In genomic region chr8:59776327-59776726, GRCm38 (mm10) we compare ENCODE assay signal across 22 mouse cellular contexts.
DNase-seq lines count a peak whose midpoint lies in the region; ATAC-seq and TF ChIP-seq lines count a peak whose summit lies in the region.
"Had no signal": no experiment of that assay in that cellular context is flagged by ENCODE, and none has a peak within 500 bp of the region (broad histone marks: within the 10 kb centered on the region; RNA-seq: fewer than 3 reads in every experiment).

No protein-coding gene starts in this region.

- peak; percentile 14 to 18 for DNase-seq in cerebellum, postnatal 10 days
- DNase-seq in cerebellum, adult 18-20 months, result no peak
- DNase-seq in layer of hippocampus, adult 11-12 months (ENCODE audit: low spot score), result peak; percentile 16
- no peak for DNase-seq in layer of hippocampus, adult 9-10 months (ENCODE audit: low spot score)
- peak; percentile 28 for DNase-seq in layer of hippocampus, adult 9-11 months
- no peak for DNase-seq in lung, postnatal 0 days (ENCODE audit: low spot score)
- no peak for DNase-seq in right cerebral cortex, postnatal 4 days
- DNase-seq: adrenal gland, adult 8-10 months; adrenal gland, postnatal 36 days; B cell, adult 2 months; cerebellum, adult 11-12 months; cerebellum, adult 9-11 months; gastrocnemius, postnatal 14 days; heart, adult 2 months; heart, postnatal 14 days had no signal

- no peaks in the 10 kb centered on the region for H3K36me3 ChIP-seq in lung, postnatal 0 days (ENCODE audit: insufficient read depth, low read length)
- H3K36me3 ChIP-seq: embryonic facial prominence, embryonic 10.5 days; G1E; heart, embryonic 15.5 days; hindbrain, embryonic 13.5 days had no signal

- TF ChIP-seq CTCF in lung, postnatal 0 days (IDR thresholded peaks at IDR 0.05), result no peak

- no peak overlapping the region for H3K4me3 ChIP-seq in lung, postnatal 0 days (ENCODE audit: low read depth, low read length)
- H3K4me3 ChIP-seq: embryonic facial prominence, embryonic 10.5 days; heart, adult 2 months; heart, embryonic 15.5 days; hindbrain, embryonic 13.5 days had no signal

- no peak for TF ChIP-seq EP300 in lung, postnatal 0 days (IDR thresholded peaks at IDR 0.05)

- H3K27ac ChIP-seq in lung, postnatal 0 days (ENCODE audit: low read length), result no peak overlapping the region
- H3K27ac ChIP-seq: embryonic facial prominence, embryonic 10.5 days; heart, adult 2 months; heart, embryonic 15.5 days; hindbrain, embryonic 13.5 days; hindbrain, postnatal 0 days had no signal

- no peak for ATAC-seq in lung, postnatal 0 days
- ATAC-seq: CD4-positive, CD25-positive, alpha-beta regulatory T cell, adult 4 months; hindbrain, postnatal 0 days had no signal

- no peak overlapping the region for H3K4me2 ChIP-seq in lung, postnatal 0 days (replicated peaks; ENCODE audit: low read depth, low read length)
- H3K4me2 ChIP-seq: heart, embryonic 11.5 days; heart, embryonic 15.5 days; hindbrain, embryonic 13.5 days had no signal

- no peaks in the 10 kb centered on the region for H3K9me3 ChIP-seq in lung, postnatal 0 days (ENCODE audit: low read length)
- H3K9me3 ChIP-seq: embryonic facial prominence, embryonic 10.5 days; G1E; heart, embryonic 15.5 days; hindbrain, embryonic 13.5 days had no signal

- H3K4me1 ChIP-seq in lung, postnatal 0 days (ENCODE audit: insufficient read depth, low read depth, low read length), result no peaks in the 10 kb centered on the region
- H3K4me1 ChIP-seq: embryonic facial prominence, embryonic 10.5 days; heart, embryonic 15.5 days; hindbrain, embryonic 13.5 days had no signal

- no peak overlapping the region for H3K9ac ChIP-seq in lung, postnatal 0 days (replicated peaks; ENCODE audit: low read depth)
- H3K9ac ChIP-seq: heart, embryonic 15.5 days; hindbrain, embryonic 13.5 days had no signal

- no peaks in the 10 kb centered on the region for H3K27me3 ChIP-seq in lung, postnatal 0 days (replicated peaks; ENCODE audit: insufficient read depth, low read length)
- H3K27me3 ChIP-seq: heart, embryonic 15.5 days; hindbrain, embryonic 13.5 days had no signal

Comparison
In these comparisons a context has a peak if more than half of its experiments do, and no peak if none do; other contexts are left out.
1. DNase-seq: peak in cerebellum, postnatal 10 days (2 of 2), layer of hippocampus, adult 11-12 months (single experiment) and layer of hippocampus, adult 9-11 months (single experiment); none in cerebellum, adult 18-20 months (0 of 2), layer of hippocampus, adult 9-10 months (single experiment), lung, postnatal 0 days (single experiment) and right cerebral cortex, postnatal 4 days (single experiment).